Mouse (Mus musculus) neural tube, embryonic 13.5 days (tissue): ENCODE data around the gene Slc39a3. TPM values are rescaled to one million over a fixed set of nuclear protein-coding genes. Genes with fewer than 3 reads are reported as not detected.
A peak's percentile ranks its signal among the peaks of the same experiment; 100 is the strongest.

Experiments used
- ATAC-seq: fragments of 200-750 bp; cut with Nextera tagmentation; 2 replicates; pipeline ENCODE4 v1.8.0; 2017; ENCODE audit warnings: low read depth, mild to moderate bottlenecking, moderate TSS enrichment, moderate library complexity
- H3K27ac ChIP-seq: fragments of 300-500 bp; sonication (generic); replicated peaks from 2 replicates; pipeline ENCODE4 v1.5.1; 2015; ENCODE audit warnings: moderate library complexity, mild to moderate bottlenecking, inconsistent platforms
- H3K27me3 ChIP-seq: fragments of 300-500 bp; sonication (generic); 2 replicates; pipeline ENCODE4 v1.6.1; 2015; ENCODE audit warnings: mild to moderate bottlenecking, inconsistent platforms
- H3K36me3 ChIP-seq: fragments of 300-500 bp; sonication (generic); 2 replicates; pipeline ENCODE4 v1.6.1; 2015; ENCODE audit warnings: mild to moderate bottlenecking, inconsistent platforms
- H3K4me1 ChIP-seq: fragments of 300-500 bp; sonication (generic); replicated peaks from 2 replicates; pipeline ENCODE4 v1.6.1; 2015; ENCODE audit warnings: inconsistent platforms
- H3K4me2 ChIP-seq: fragments of 300-500 bp; sonication (generic); 2 replicates; pipeline ENCODE4 v1.6.1; 2015; ENCODE audit warnings: inconsistent platforms, mild to moderate bottlenecking, moderate library complexity
- H3K4me3 ChIP-seq: fragments of 300-500 bp; sonication (generic); 2 replicates; pipeline ENCODE4 v1.5.1; 2015; ENCODE audit warnings: mild to moderate bottlenecking, inconsistent platforms
- H3K9ac ChIP-seq: fragments of 300-500 bp; sonication (generic); 2 replicates; pipeline ENCODE4 v1.6.1; 2015; ENCODE audit warnings: moderate library complexity, mild to moderate bottlenecking, inconsistent platforms
- H3K9me3 ChIP-seq: fragments of 300-500 bp; sonication (generic); 2 replicates; pipeline ENCODE4 v1.6.1; 2016; ENCODE audit warnings: inconsistent platforms
- WGBS: fragments of 180-500 bp; shearing (Covaris S2); methylation state at CpG from one replicate; pipeline ENCODE4 v1.1.7; 2015; 5-methylcytosine and 5-hydroxymethylcytosine counted together
- polyA plus RNA-seq: library from polyadenylated mRNA; unstranded; fragments of >200 nt; fragmentation: Nextera tagmentation; extraction: Ambion mirVana; gene quantifications from 2 replicates; pipeline ENCODE4 v1.2.1, GENCODE M21; 2015

Gene Slc39a3
- polyA plus RNA-seq, 1 experiment from 2014 or later = 44.2 TPM

DNA sequence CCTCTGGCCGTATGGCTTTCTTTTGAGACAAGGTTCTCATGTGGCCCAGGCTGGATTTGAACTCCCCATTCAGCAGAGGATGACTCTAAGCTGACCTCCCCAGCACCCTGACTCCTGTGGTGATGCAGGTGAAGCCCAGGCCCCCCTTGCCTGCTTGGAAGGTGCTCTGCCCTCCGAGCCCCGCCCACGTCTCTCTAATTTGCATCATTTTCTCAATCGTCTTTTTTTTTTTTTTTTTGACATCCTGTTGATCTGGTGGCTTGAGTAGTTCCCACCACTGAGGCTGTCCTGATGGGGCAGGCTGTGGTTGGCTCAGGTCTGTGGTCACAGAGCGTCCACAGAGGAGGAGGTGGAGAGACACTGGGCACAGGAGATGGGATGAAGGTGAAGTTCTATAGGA, 47.8 kb downstream of the Slc39a3 start:
- H3K9me3 ChIP-seq = no peaks in the 10 kb centered on the region
- H3K27ac ChIP-seq = no peak overlapping the region
- no peak overlapping the region for H3K4me3 ChIP-seq
- no peak overlapping the region for H3K9ac ChIP-seq
- H3K4me2 ChIP-seq = no peak overlapping the region
- H3K27me3 ChIP-seq = peaks cover 58% of the 10 kb centered on the region
- no peak for ATAC-seq
- WGBS = 69% methylated on average over 6 of the region's 6 CpGs
- peaks cover 12% of the 10 kb centered on the region for H3K4me1 ChIP-seq
- H3K36me3 ChIP-seq = no peaks in the 10 kb centered on the region

DNA sequence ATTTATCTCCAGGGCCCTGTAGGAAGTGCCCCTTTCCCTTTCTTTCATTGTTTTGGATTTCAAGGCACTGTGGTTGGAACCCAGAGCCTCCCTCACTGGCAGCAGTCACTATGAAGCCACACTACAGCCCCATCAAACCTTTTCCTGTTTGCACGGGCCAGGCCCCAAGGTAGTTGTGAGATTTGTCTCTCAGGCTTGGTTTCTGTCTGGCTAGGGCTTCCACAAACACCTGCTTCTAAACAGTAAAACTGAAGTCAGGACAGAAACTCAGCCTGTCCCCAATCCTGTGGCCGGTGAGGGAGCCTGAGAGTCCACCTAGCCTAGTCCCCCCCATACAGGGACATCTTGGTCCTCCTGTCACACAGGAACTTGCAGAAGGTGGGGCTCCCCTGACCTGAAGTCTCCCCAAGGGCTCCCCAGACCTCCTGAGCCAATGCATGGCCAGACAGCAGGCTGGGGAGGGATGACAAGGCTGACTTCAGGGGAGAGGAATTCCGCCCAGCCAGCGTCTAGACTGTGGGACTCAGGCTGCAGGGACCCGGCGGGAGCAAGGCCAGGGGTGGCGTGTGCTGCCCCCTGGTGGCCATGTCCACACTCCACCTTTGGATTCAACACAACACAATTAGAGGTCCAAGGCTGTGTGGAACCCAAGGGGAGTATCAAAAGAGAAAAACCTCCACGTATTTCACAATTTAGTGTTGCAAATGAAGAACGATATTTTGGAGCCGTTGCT, 49.4 kb downstream of the Slc39a3 start:
- Histone ChIP-seq H3K9ac (no peak overlapping the region), H3K4me3 (no peak overlapping the region), H3K4me1 (peaks cover 12% of the 10 kb centered on the region), H3K36me3 (no peaks in the 10 kb centered on the region), H3K27ac (no peak overlapping the region), H3K4me2 (no peak overlapping the region), H3K27me3 (peaks cover 56% of the 10 kb centered on the region), H3K9me3 (no peaks in the 10 kb centered on the region)
- WGBS = 16% methylated on average over 10 of the region's 10 CpGs
- peak; percentile 83 for ATAC-seq

DNA sequence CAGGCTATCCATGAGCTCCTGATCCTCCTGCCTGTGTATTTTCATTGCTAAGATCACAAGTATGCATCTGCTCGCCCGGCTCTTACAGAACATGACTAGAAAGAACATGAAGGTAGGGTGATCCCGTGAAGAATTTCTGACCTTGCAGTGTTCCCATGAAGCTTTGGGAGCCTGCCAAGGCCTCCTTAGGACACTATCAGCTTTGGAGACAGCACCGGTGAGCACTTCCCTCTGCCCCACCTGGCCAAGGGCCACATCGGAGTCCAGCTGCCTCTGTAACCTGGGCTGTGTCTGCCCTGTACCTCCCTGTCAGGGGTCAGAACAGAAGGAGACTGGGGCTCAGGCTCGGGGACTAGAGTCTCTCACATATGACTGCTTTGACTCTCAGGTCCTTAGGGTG, 50.5 kb downstream of the Slc39a3 start:
- H3K36me3 ChIP-seq = no peaks in the 10 kb centered on the region
- H3K27ac ChIP-seq = no peak overlapping the region
- ATAC-seq = no peak
- H3K27me3 ChIP-seq = peaks cover 52% of the 10 kb centered on the region
- H3K4me3 ChIP-seq = no peak overlapping the region
- 70% methylated on average over 6 of the region's 6 CpGs for WGBS
- no peaks in the 10 kb centered on the region for H3K9me3 ChIP-seq
- peaks cover 12% of the 10 kb centered on the region for H3K4me1 ChIP-seq
- no peak overlapping the region for H3K4me2 ChIP-seq
- no peak overlapping the region for H3K9ac ChIP-seq

DNA sequence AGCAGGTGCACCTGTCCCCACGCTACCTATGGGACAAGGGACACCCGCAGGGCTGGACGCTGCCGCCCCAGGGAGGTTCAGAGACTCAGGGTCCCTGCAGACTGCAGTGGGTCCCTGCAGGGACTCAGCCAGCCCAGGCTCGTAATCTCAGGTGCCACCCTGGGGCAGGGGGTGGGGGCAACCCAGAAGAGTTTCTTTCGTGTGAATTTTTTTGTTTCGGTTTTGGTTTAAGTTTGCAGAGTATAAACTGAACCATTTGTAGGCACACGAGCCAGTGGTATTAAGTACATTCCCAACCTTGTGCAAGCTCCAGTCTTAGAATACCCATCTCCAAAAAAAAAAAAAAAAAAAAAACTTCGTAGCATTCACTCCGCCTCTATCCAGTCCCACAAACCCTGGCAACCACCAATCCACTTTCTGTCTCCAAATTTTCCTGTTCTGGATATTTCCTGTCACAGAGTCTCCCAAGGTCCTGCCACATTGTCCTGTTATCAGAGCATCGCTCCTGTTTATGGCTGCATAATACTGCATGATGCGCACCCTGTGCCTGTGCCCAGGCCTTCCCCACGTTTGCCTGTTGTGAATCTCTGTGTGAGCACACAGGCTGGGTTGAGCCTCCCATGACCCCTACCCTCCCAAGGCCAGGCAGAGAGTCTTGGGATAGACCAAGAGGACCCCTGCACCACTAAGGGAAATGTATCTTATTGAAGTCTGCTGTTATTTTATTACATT, 51.1 kb downstream of the Slc39a3 start:
- no peak overlapping the region for H3K27ac ChIP-seq
- H3K9ac ChIP-seq = peak overlapping the region; percentile 55; the same call in 1 of the 2 replicates
- WGBS = 36% methylated on average over 13 of the region's 13 CpGs
- no peak for ATAC-seq
- H3K4me1 ChIP-seq = peaks cover 12% of the 10 kb centered on the region
- H3K4me3 ChIP-seq = peak overlapping the region; percentile 20
- peaks cover 52% of the 10 kb centered on the region for H3K27me3 ChIP-seq
- H3K4me2 ChIP-seq = peak overlapping the region; percentile 36
- H3K9me3 ChIP-seq = no peaks in the 10 kb centered on the region
- H3K36me3 ChIP-seq = no peaks in the 10 kb centered on the region

DNA sequence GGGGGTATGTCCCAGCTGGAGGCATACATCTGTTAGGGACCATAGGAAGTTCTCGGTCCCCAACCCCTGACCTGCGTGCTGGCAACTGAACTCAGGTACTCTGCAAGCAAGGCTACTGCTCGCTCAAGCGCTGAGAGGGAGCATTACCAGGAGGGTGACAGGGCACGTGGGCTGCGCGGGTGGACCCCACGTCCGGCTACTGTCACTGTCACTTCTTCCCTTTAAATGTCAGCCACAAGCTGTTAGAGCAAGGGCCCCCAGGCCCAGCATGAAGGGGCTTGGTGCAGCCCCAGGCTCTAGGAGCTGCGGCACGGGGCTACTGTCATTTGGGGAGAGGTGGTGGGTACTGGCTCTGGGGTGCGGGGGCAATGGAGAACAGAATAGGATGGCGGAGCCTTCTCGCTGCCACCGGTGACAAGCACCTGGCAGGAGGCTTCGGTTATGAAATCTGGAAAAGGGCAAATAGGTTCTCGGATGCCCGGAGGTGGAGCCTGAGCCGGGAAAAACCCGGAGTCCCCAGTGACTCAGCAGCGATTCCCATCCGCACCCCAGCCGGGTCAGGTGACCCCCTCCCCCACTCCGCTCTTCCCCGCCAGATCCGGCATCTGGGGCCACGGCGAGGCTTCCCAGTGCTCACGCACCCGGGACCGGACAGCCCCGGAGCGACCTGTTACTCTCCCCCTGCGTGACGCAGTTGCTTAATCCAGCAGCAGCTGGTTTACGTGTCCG, 51.8 kb downstream of the Slc39a3 start:
- peaks cover 52% of the 10 kb centered on the region for H3K27me3 ChIP-seq
- H3K4me3 ChIP-seq = peak overlapping the region; percentile 20
- H3K9me3 ChIP-seq = no peaks in the 10 kb centered on the region
- no peak for ATAC-seq
- H3K36me3 ChIP-seq = no peaks in the 10 kb centered on the region
- WGBS = 11% methylated on average over 37 of the region's 37 CpGs
- H3K4me1 ChIP-seq = peaks cover 12% of the 10 kb centered on the region
- peak overlapping the region; percentile 36 for H3K4me2 ChIP-seq
- no peak overlapping the region for H3K27ac ChIP-seq
- peak overlapping the region; percentile 55; the same call in 1 of the 2 replicates for H3K9ac ChIP-seq

DNA sequence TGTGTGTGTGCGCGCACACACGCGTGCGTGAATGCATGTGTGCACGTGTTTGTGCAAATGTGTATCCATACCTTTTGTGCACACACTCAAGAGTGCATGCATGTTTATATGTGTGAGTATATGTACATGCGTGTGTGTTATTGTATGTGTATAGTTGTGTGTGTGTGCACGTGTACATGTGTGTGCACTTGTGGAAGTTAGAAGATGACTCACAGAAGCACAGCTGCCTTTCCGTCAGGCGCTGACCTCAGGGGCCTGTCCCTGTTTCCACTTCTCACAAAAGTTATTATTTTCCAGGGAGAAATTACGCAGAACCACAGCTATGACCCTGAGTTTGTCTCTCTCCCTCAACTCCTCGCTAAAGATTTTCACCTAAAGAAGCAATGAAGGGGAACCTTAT, 53.0 kb downstream of the Slc39a3 start:
- H3K36me3 ChIP-seq = no peaks in the 10 kb centered on the region
- no peak overlapping the region for H3K27ac ChIP-seq
- no peak for ATAC-seq
- H3K9ac ChIP-seq = no peak overlapping the region
- no peak overlapping the region for H3K4me2 ChIP-seq
- 88% methylated on average over 12 of the region's 12 CpGs for WGBS
- H3K9me3 ChIP-seq = no peaks in the 10 kb centered on the region
- peaks cover 47% of the 10 kb centered on the region for H3K27me3 ChIP-seq
- H3K4me3 ChIP-seq = no peak overlapping the region
- peaks cover 12% of the 10 kb centered on the region for H3K4me1 ChIP-seq

DNA sequence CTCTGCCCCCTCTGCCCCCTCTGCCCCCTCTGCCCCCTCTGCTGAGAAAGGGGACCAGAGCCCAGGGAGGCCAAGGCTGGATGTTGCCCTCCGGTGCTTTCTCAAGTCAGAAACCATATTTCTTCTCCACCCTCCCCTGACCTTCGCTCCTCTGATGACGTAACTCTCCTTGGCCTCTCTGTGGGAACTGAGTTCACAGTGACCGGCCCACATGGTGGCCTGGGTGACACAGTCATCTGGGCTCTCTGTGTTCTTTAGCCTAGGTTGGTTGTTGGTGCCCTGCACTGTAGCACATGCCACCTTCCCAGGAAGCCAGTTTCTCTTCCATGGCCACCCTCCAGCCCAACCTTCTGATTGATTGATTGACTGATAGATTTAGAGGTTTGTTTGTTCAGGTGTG, 54.8 kb downstream of the Slc39a3 start:
- 59% methylated on average over 4 of the region's 4 CpGs for WGBS
- Histone ChIP-seq H3K4me3 (no peak overlapping the region), H3K27ac (no peak overlapping the region), H3K4me2 (no peak overlapping the region), H3K9ac (no peak overlapping the region), H3K36me3 (no peaks in the 10 kb centered on the region), H3K27me3 (peaks cover 38% of the 10 kb centered on the region), H3K9me3 (no peaks in the 10 kb centered on the region), H3K4me1 (peaks cover 9% of the 10 kb centered on the region)
- no peak for ATAC-seq

DNA sequence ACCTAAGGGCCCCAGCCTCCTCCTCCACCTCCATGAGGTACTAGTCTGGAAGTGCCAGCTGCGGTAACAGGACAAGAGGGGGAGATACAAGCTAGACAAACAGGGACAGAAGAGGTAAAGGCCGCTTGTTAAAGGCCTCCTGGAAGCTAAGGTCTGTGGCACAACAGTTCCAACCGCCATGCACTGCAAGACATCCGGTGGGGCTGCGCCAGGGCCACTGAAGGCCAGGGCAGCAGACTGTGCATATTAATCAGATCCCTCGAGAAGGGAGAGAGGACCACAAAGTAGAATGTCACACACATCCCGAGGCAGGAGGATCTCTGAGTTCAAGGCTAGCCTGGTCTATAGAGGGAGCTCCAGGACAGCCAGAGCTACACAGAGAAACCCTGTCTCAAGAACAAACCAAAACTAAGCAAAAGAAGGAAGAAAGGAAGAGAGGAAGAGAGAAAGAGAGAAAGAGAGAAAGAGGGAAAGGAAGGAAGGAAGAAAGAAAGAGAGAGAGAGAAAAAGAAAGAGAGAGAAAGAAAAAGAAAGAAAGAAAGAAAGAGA, 55.6 kb downstream of the Slc39a3 start:
- WGBS = 59% methylated on average over 7 of the region's 7 CpGs
- Histone ChIP-seq H3K4me1 (peaks cover 9% of the 10 kb centered on the region), H3K9me3 (no peaks in the 10 kb centered on the region), H3K27ac (no peak overlapping the region), H3K4me2 (no peak overlapping the region), H3K36me3 (no peaks in the 10 kb centered on the region), H3K27me3 (peaks cover 31% of the 10 kb centered on the region), H3K4me3 (no peak overlapping the region), H3K9ac (no peak overlapping the region)
- ATAC-seq = no peak

Other genes with a start within 250 kb of the Slc39a3 start
- 67.5 and 71.0 TPM in 2 replicates for gene Sf3a2, start 239.2 kb downstream of the Slc39a3 start, polyA plus RNA-seq
- gene Plekhj1, start 238.8 kb downstream of the Slc39a3 start, polyA plus RNA-seq = 128 and 137 TPM in 2 replicates
- gene Amh, start 232.2 kb downstream of the Slc39a3 start, polyA plus RNA-seq = 0.11 TPM in 1 of 2 replicates, not detected in the other
- 0.76 and 1.1 TPM in 2 replicates for gene Jsrp1, start 223.9 kb downstream of the Slc39a3 start, polyA plus RNA-seq
- 1,173 and 1,183 TPM in 2 replicates for gene Oaz1, start 210.8 kb downstream of the Slc39a3 start, polyA plus RNA-seq
- gene Lingo3, start 193.4 kb downstream of the Slc39a3 start, polyA plus RNA-seq = 2.3 and 3.2 TPM in 2 replicates
- gene Lsm7, start 182.2 kb downstream of the Slc39a3 start, polyA plus RNA-seq = 199 and 218 TPM in 2 replicates
- 62.0 and 66.2 TPM in 2 replicates for gene Sppl2b, start 182.2 kb downstream of the Slc39a3 start, polyA plus RNA-seq
- gene Tmprss9, start 165.6 kb downstream of the Slc39a3 start, polyA plus RNA-seq = 0.08 and 0.31 TPM in 2 replicates
- 328 and 331 TPM in 2 replicates for gene Timm13, start 136.5 kb downstream of the Slc39a3 start, polyA plus RNA-seq
- 38.3 and 41.6 TPM in 2 replicates for gene Lmnb2, start 119.2 kb downstream of the Slc39a3 start, polyA plus RNA-seq
- gene Gadd45b, start 107.4 kb downstream of the Slc39a3 start, polyA plus RNA-seq = 8.8 and 9.0 TPM in 2 replicates
- gene Gng7, start 22.5 kb downstream of the Slc39a3 start, polyA plus RNA-seq = 16.2 and 17.4 TPM in 2 replicates
- gene Diras1, start 11.8 kb downstream of the Slc39a3 start, polyA plus RNA-seq = 38.1 and 38.7 TPM in 2 replicates
- gene Sgta, start 22.8 kb upstream of the Slc39a3 start, polyA plus RNA-seq = 283 and 286 TPM in 2 replicates
- gene Thop1, start 32.6 kb upstream of the Slc39a3 start, polyA plus RNA-seq = 47.4 and 48.4 TPM in 2 replicates
- 0.27 and 0.90 TPM in 2 replicates for gene Creb3l3, start 61.4 kb upstream of the Slc39a3 start, polyA plus RNA-seq
- gene Map2k2, start 68.5 kb upstream of the Slc39a3 start, polyA plus RNA-seq = 217 and 244 TPM in 2 replicates
- gene Zbtb7a, start 97.8 kb upstream of the Slc39a3 start, polyA plus RNA-seq = 12.2 and 14.9 TPM in 2 replicates
- 60.0 and 77.5 TPM in 2 replicates for gene Pias4, start 130.5 kb upstream of the Slc39a3 start, polyA plus RNA-seq
- gene Eef2, start 139.2 kb upstream of the Slc39a3 start, polyA plus RNA-seq = 532 and 537 TPM in 2 replicates
- gene Dapk3, start 145.6 kb upstream of the Slc39a3 start, polyA plus RNA-seq = 79.1 and 80.9 TPM in 2 replicates
- not detected in 2 replicates for gene 4930442H23Rik, start 146.4 kb upstream of the Slc39a3 start, polyA plus RNA-seq
- gene Nmrk2, start 164.6 kb upstream of the Slc39a3 start, polyA plus RNA-seq = not detected in 2 replicates
- 58.1 and 62.3 TPM in 2 replicates for gene Atcay, start 193.4 kb upstream of the Slc39a3 start, polyA plus RNA-seq
- 21.7 and 21.8 TPM in 2 replicates for gene Zfr2, start 195.7 kb upstream of the Slc39a3 start, polyA plus RNA-seq
- gene Matk, start 215.5 kb upstream of the Slc39a3 start, polyA plus RNA-seq = 10.5 and 13.0 TPM in 2 replicates
- gene Mrpl54, start 229.5 kb upstream of the Slc39a3 start, polyA plus RNA-seq = 145 and 150 TPM in 2 replicates
- 33.7 and 36.1 TPM in 2 replicates for gene Apba3, start 229.5 kb upstream of the Slc39a3 start, polyA plus RNA-seq